Mouse (Mus musculus) embryo, embryonic 9.5 days (tissue): Measurements from ENCODE around the gene Kalrn.
A peak's percentile ranks its signal among the peaks of the same experiment; 100 is the strongest.

Source experiments
- DNase-seq: peaks from one replicate; pipeline ENCODE4 v3.0.0-alpha.2; 2017; ENCODE audit errors: extremely low spot score

Gene Kalrn

DNA sequence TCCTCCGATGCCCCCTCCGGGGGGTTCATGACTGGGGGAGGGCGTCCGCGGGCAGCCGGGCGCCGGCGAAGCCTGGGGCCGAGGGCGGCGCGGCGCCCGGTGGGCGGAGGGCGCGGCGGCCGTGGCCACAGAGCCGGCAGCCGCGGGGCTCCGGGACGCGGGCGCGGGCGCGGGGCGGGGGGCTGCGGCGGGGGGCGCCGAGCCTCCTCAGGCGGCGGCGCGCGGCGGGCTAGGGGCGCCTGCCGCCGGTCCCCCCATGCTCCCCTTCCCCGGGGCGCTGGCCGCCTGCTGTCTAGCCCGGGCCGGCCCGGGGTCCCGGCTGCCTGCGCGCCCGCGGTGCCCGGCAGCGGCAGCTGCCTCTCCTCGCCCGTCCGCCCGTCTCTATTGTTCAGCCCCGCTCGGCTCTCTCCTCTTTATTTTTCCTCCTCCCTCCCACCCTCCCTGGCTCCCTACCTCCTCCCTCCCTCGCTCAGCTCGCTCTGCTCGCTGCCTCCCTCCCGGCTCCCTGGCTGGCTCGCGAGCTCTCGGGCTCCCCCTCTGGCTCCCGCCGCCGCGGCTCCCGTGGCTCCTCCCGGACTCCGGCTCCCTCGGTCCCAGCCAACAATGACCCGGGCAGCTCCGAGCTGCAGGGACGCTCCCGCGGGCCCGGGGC lies at the start of gene Kalrn:
TSS of gene Kalrn (minus strand) at position 382 of the 652 bp plus-strand sequence.
- peak; percentile 95 for DNase-seq

- DNase-seq = no peak
These were observed 40.7 kb upstream of the Kalrn start for GRCm38 (mm10) chr16:34614021-34614420.

DNA sequence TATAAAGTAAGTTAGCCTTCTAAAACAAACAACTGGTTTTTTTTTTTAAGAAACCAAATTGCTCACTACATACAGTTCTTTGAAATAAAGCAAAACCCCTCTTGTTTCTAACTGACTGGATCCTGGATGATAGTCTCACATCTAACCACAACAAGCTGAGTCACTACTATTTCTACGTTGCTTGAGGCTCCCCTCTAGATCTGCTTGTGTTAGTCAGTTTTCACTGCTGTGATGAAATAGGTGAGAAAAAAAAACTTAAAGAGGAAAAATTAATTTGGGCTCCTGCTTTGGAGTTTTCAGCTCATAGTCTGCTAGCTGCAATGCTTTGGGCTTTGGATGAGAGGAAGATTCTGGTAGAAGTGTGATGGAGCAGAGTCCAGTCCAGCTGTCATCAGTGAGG lies 36.8 kb upstream of the Kalrn start:
- no peak for DNase-seq

DNA sequence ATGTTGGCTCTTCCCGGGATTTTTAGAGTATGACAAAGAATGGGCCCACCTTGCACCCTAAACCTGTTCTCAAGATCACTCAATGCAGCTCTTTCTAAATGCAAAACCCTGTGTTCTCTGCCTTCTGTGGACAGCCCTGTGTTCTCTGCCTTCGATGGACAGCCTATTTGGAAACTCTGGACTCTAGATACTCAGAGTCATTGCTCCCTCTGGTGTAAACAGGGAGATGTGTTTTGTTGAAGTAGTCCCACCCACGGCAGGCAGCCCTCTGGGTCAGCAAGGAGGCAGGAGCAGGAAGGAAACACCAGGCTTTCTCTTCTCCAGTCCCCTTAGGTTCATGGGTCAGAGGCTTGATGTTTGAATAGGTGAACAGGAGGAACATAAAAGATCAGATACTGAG lies 32.3 kb upstream of the Kalrn start:
- DNase-seq = peak; percentile 47

- no peak for DNase-seq
These were observed 30.5 kb upstream of the Kalrn start for GRCm38 (mm10) chr16:34603854-34604253.

DNA sequence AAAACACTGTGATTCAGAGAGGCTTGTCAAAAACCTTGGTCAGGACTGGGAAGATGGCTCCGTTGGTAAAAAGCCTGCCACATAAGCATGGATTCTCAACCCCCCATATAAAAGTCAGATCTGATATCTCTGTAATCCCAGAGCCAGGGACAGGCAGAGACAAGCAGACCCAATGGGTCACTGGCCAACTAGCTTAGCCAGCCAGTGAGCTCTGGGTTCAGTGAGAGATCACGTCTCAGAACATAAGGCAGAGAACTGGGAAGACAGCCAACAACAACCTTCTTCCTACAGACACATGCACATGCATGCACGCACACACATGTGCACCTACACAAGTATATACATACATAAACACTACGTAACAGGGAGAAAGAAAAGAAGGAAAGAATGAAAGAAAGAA lies 29.7 kb upstream of the Kalrn start:
- DNase-seq = no peak

DNA sequence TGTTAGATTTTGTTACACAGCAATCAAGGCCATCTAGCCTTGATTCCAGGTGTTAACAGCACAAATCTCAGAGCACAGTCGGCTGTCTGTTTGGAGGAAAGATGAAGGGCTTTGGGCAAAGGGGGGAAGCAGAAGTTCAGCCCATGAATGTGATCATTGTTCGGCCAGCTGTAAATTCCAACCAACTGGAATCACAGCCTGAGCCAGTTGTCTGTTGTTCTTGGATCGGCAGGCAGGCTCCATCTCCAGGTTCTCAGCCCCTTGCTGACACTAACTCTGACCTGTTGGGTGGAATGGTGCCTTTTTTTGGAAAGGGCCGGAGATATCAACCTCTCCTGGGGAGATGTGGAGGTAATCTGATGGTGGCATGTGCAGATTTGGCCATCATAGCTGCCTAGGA lies 28.6 kb upstream of the Kalrn start:
- DNase-seq = no peak

GRCm38 (mm10) chr16:34595294-34595693 lies 22.0 kb upstream of the Kalrn start:
- peak; percentile 4 for DNase-seq

- DNase-seq = peak; percentile 10
These were observed 21.4 kb upstream of the Kalrn start for GRCm38 (mm10) chr16:34594597-34595262.

GRCm38 (mm10) chr16:34592696-34593095 lies 19.4 kb upstream of the Kalrn start:
- no peak for DNase-seq

DNA sequence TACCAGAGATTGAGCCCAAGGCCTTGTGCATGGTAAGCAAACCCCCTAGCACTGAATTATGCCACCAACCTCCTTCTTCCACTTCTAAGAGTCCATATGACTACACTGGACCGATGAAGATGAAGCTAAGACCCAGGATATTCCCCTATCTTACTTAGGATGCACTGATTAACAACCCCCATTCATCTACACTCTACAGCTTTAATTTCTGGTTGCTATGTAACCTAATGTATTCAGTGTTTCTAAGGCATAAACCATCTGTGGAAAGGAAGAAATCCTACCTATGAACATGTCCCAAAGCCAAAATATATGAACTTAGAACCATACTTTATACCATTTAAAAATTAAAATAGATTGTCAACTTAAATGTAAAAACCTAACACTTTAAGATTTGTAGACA lies 18.6 kb upstream of the Kalrn start:
- no peak for DNase-seq

DNA sequence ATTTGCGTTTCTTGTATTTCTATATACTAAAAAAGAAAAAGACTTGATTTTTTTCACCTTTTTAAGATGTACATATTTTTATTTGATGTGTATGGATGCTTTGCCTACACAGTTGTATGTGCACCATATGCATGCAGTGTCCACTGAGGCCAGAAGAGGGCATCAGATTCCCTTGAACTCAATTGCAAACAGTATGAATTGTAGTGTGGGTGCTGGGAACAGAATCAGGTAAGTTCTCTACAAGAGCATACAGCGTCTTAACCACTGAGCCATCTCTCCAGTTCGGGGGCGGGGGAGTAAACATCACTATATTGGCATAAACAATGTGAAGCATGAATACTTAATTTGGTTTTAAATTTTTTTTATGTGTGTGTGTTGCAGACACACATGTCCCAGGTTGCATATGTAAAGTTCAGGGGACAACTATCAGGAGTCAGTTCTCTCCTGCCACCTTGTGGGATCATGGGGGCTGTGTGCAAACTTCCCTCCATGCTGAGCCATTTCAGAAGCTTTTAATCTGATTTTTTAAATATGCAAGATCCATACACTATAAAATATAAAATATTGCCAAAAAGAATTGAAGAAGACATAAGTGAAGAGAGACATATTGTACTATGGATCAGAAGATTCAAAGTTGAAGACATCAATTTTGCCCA lies 6.5 kb upstream of the Kalrn start:
- DNase-seq = no peak

- DNase-seq = no peak
These were observed 642 bp upstream of the Kalrn start for GRCm38 (mm10) chr16:34573856-34574491.

DNA sequence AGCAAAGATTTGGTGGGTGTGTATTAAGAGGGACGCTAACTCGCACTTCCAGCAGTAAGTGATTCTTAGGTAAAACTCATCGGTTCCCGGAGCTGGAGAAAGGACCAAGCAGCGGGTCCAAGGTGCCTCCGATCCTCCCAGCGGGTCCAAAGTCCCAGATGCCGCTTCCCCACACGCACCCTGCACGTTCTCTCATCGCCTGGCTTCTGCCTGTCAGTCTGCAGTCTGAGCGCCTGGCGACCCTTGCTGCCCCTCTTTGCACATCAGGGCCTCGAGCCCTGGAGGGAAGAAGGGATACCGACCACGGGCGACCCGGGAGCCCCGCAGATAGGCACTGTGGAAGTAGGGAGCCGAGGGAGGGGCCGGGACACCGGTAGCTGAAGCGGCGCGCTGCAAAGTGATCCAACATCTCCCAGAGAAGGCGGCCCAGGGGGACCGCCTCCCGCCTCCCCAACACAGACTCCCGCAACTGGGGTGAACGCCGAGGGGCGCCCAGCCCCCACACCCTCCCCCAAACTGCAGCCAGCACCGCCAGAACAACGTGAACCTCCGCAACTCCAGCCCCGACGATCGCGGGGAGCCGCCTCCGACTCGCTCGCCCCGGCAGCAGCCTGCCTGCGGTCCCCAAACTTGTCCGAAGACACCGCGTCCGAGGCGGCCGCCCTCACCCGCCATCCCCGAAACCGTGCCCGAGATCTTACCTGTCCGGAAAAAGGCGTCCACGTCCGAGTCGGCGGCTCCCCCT lies 754 bp downstream of the Kalrn start:
- peak; percentile 69 for DNase-seq

- no peak for DNase-seq
These were observed 1.4 kb downstream of the Kalrn start for GRCm38 (mm10) chr16:34571931-34572405.

DNA sequence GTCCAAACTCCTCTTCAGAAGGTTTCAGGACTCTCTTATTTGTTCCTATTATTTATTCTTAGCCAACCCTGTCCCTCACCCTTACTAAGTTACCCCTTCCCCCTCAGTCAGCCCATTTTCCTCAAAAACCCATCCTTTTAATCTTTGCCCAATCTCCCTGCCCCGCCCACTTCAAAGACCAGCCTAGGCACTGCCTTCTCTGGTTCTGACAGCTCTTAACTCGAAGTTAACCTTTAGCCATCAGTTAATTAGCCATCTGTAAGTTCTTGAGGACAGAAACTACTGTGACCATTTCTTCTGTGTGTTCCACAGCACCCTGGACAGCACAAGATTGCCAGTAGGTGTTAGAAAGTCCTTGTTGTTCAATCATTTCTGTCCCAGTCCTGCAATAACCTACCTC lies 3.4 kb downstream of the Kalrn start:
- no peak for DNase-seq

DNA sequence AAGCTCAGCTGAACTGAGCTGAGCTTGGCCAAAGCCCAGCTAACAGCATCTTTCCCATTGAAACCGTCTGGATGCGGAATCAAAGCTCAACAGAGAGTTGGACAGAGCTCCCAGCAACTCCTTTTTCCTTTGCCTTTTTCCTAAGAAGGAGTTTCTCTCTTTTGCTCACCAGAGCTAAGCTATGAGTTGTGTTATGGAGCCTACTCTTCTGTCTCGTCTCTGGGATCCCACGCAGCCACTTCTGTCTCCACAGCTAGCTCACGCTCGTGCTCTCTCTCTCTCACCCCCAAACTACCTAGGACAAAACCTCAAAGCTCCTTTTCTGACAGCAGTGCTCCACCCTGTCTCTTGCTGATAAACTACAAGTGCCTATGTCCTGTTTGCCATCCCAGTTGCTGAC lies 4.5 kb downstream of the Kalrn start:
- DNase-seq = no peak

DNA sequence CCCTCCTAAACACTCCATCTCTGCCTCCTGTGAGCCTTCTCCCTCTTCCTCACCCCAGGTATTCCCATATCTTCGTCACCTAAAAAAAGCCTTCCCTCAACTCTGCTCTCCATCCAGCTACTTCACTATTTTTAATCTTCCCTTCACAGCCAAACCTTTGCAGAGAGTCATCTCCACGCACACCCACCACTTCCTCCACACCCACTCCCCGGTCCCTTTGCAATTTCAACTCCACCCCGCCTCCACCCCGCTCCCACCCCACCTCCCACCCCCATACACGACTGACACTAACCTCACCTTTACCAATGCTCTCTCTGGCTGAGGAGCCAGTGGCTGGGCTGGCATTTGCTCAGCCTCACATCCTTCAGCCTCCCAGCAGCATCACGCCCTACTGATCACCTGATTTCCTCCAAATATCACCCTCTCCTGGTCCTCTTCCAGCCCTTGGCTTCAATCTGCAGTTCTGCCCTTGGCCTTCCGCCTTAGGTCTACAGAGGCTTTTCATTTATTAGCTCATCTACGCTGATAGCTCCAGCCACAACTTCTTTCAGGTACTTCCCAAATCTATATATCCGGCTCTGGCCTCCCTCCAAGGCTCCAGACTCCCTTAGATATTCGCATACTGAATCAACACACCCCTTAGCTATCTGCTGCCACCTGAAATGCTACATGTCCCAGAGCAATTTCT lies 9.6 kb downstream of the Kalrn start:
- no peak for DNase-seq

GRCm38 (mm10) chr16:34561734-34562135 lies 11.6 kb downstream of the Kalrn start:
- no peak for DNase-seq

GRCm38 (mm10) chr16:34560814-34561213 lies 12.5 kb downstream of the Kalrn start:
- DNase-seq = no peak

- no peak for DNase-seq
These were observed 12.9 kb downstream of the Kalrn start for GRCm38 (mm10) chr16:34560411-34560810.
